Mouse (Mus musculus) adrenal gland, postnatal 14 days (tissue): Measurements from ENCODE around the gene Col26a1. TPM values are rescaled to one million over a fixed set of nuclear protein-coding genes. Genes with fewer than 3 reads are reported as not detected.

ENCODE experiments used
- total RNA-seq: library from RNA; stranded (reverse); gene quantifications from 2 replicates; pipeline ENCODE4 v1.2.3, GENCODE M21; 2021

Gene Col26a1
- total RNA-seq, 1 experiment from 2014 or later: 3.3 TPM

Other genes starting within 250 kb of the Col26a1 start
- gene Myl10, start 190.1 kb downstream of the Col26a1 start, total RNA-seq: not detected in 2 replicates
- gene Ift22, start 24.9 kb upstream of the Col26a1 start, total RNA-seq: 24.9 and 26.4 TPM in 2 replicates
- 136 TPM in 2 replicates for gene Fis1, start 70.1 kb upstream of the Col26a1 start, total RNA-seq
- gene Cldn15, start 83.4 kb upstream of the Col26a1 start, total RNA-seq: 13.5 and 14.7 TPM in 2 replicates
- 54.9 and 57.8 TPM in 2 replicates for gene Plod3, start 103.8 kb upstream of the Col26a1 start, total RNA-seq
- 64.8 and 72.1 TPM in 2 replicates for gene Znhit1, start 104.8 kb upstream of the Col26a1 start, total RNA-seq
- gene Vgf, start 143.2 kb upstream of the Col26a1 start, total RNA-seq: 11.9 and 12.6 TPM in 2 replicates
- 88.6 and 92.6 TPM in 2 replicates for gene Ap1s1, start 162.9 kb upstream of the Col26a1 start, total RNA-seq
- 2.0 and 2.6 TPM in 2 replicates for gene Serpine1, start 189.1 kb upstream of the Col26a1 start, total RNA-seq
- gene Trim56, start 233.0 kb upstream of the Col26a1 start, total RNA-seq: 38.1 and 39.8 TPM in 2 replicates